Mouse (Mus musculus) kidney, postnatal 0 days (tissue): ENCODE data around the gene Gm17604. TPM values are rescaled to one million over a fixed set of nuclear protein-coding genes. Genes with fewer than 3 reads are reported as not detected.

Source experiments
- ATAC-seq: fragments of 200-750 bp; cut with Nextera tagmentation; replicated peaks from 2 replicates; pipeline ENCODE4 v1.8.0; 2017; ENCODE audit warnings: low read depth, moderate number of reproducible peaks, moderate TSS enrichment, moderate library complexity; ENCODE audit not compliant: low FRiP score
- DNase-seq: peaks from one replicate; pipeline ENCODE4 v3.0.0-alpha.2; 2016; ENCODE audit warnings: low spot score
- H3K27ac ChIP-seq: fragments of 300-500 bp; sonication (generic); 2 replicates; pipeline ENCODE4 v1.5.1; 2014; ENCODE audit warnings: mild to moderate bottlenecking
- H3K27me3 ChIP-seq: fragments of 300-500 bp; sonication (generic); 2 replicates; pipeline ENCODE4 v1.6.1; 2014; ENCODE audit warnings: low read length, mixed read lengths; ENCODE audit not compliant: insufficient read depth
- H3K36me3 ChIP-seq: fragments of 300-500 bp; sonication (generic); 2 replicates; pipeline ENCODE4 v1.6.1; 2014; ENCODE audit warnings: low read length, mixed read lengths; ENCODE audit not compliant: insufficient read depth
- H3K4me1 ChIP-seq: fragments of 300-500 bp; sonication (generic); replicated peaks from 2 replicates; pipeline ENCODE4 v1.6.1; 2014; ENCODE audit warnings: antibody characterized with exemption, low read length, mixed read lengths; ENCODE audit not compliant: insufficient read depth
- H3K4me2 ChIP-seq: fragments of 300-500 bp; sonication (generic); 2 replicates; pipeline ENCODE4 v1.6.1; 2014; ENCODE audit warnings: mild to moderate bottlenecking, low read length, moderate library complexity, mixed read lengths
- H3K4me3 ChIP-seq: fragments of 300-500 bp; sonication (generic); replicated peaks from 2 replicates; pipeline ENCODE4 v1.5.1; 2014; ENCODE audit warnings: low read depth, low read length
- H3K9ac ChIP-seq: fragments of 300-500 bp; sonication (generic); 2 replicates; pipeline ENCODE4 v1.6.1; 2014; ENCODE audit warnings: low read depth, low read length
- H3K9me3 ChIP-seq: fragments of 300-500 bp; sonication (generic); replicated peaks from 2 replicates; pipeline ENCODE4 v1.6.1; 2016; ENCODE audit warnings: low read length, inconsistent platforms, mixed read lengths
- CTCF ChIP-seq: IDR thresholded peaks from 2 replicates; pipeline ENCODE4 v1.5.1; 2016; ENCODE audit warnings: antibody characterized with exemption, low read depth, mild to moderate bottlenecking, moderate library complexity
- WGBS: fragments of 180-500 bp; shearing (Covaris S2); extraction: QIAGEN DNeasy Blood & Tissue Kit; methylation state at CpG from one replicate; pipeline ENCODE4 v1.1.7; 2014; 5-methylcytosine and 5-hydroxymethylcytosine counted together
- polyA plus RNA-seq: library from polyadenylated mRNA; unstranded; fragments of >200 nt; fragmentation: Nextera tagmentation; extraction: Ambion mirVana; gene quantifications from 2 replicates; pipeline ENCODE4 v1.2.1, GENCODE M21; 2015

Gene Gm17604
- polyA plus RNA-seq = not detected in 2 replicates

- no peaks in the 10 kb centered on the region for H3K36me3 ChIP-seq
- H3K4me1 ChIP-seq = no peaks in the 10 kb centered on the region
- no peaks in the 10 kb centered on the region for H3K27me3 ChIP-seq
- TF ChIP-seq CTCF = no peak
- H3K4me3 ChIP-seq = no peak within 1 kb of the TSS
- no peaks in the 10 kb centered on the region for H3K9me3 ChIP-seq
- H3K27ac ChIP-seq = no peak within 1 kb of the TSS
- no peak within 1 kb of the TSS for H3K4me2 ChIP-seq
- H3K9ac ChIP-seq = no peak within 1 kb of the TSS
- DNase-seq (no peak), ATAC-seq (no peak)
Observed at GRCm38 (mm10) chrX:165004779-165005324, at the start of gene Gm17604. Gm17604 (minus strand) TSS chrX:165004829.

DNA sequence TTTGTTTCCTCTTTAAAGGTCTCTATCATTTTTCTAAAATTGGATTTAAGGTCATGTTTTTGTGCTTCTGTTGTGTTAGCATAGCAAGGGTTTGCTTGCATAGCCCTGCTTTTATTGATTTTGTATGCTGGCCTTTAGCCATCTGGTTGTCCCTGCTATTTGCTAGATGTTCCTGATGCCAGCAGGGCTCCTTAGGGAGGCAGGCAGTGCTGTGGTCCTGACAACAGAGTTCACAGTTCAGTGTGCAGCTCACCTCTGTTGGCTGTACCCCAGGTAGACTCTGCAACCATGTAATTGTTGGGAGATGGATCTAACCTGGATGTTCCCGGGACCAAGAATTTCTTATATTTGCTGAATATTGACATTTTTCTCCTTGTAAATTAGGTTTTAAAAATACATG, 45.3 kb upstream of the Gm17604 start:
- Histone ChIP-seq H3K4me2 (no peak overlapping the region), H3K27ac (no peak overlapping the region), H3K4me3 (no peak overlapping the region), H3K4me1 (no peaks in the 10 kb centered on the region), H3K36me3 (no peaks in the 10 kb centered on the region), H3K9ac (no peak overlapping the region), H3K9me3 (no peaks in the 10 kb centered on the region), H3K27me3 (no peaks in the 10 kb centered on the region)
- TF ChIP-seq CTCF = no peak
- 96% methylated on average over 1 of the region's 1 CpGs for WGBS
- DNase-seq (no peak), ATAC-seq (no peak)

GRCm38 (mm10) chrX:165003141-165003540, 1.5 kb downstream of the Gm17604 start:
- Histone ChIP-seq H3K4me2 (no peak overlapping the region), H3K9me3 (no peaks in the 10 kb centered on the region), H3K27ac (no peak overlapping the region), H3K36me3 (no peaks in the 10 kb centered on the region), H3K4me1 (no peaks in the 10 kb centered on the region), H3K9ac (no peak overlapping the region), H3K4me3 (no peak overlapping the region), H3K27me3 (no peaks in the 10 kb centered on the region)
- DNase-seq = no peak
- 27% methylated on average over 4 of the region's 4 CpGs for WGBS
- no peak for TF ChIP-seq CTCF
- no peak for ATAC-seq

DNA sequence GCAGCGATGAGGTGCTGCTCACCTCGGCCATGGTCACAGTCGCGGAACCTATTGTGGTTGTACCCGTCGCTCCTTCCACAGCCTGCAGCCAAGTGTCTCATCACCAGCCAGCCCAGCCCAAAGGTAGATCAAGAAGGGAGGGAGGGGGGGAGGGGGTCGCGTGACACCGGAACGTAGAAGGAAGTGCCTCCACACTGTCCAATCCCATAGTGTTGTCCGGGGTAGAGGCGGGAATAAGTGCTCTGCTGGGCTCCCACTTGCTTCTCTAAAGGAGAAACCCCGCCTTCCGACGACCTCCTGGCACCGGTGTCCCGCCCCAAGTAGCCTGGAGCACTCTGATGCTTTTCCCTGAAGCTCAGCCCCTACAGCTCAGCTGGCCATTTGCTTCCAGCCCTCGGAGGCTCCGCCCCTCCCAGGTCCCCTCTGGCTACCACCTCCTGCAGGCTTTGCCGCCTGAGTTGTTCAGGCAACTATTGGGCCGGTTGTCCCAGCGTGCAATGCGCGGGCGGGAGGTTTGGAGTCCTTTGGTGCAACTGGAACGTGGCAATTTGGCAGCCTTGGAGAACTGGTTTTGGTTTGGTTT, 24.3 kb downstream of the Gm17604 start, which contains the start of the genes Mospd2 and Fancb:
TSS of gene Mospd2 (minus strand) at position 183 of the 583 bp plus-strand sequence.
TSS of gene Fancb (plus strand) at position 400 of the 583 bp plus-strand sequence.
- Histone ChIP-seq H3K36me3 (no peaks in the 10 kb centered on the region), H3K9me3 (no peaks in the 10 kb centered on the region), H3K4me2 (peak within 1 kb of the TSS; percentile 54), H3K4me3 (peak within 1 kb of the TSS; percentile 56), H3K27me3 (no peaks in the 10 kb centered on the region), H3K4me1 (no peaks in the 10 kb centered on the region), H3K27ac (peak within 1 kb of the TSS; percentile 54; the same call in 1 of the 2 replicates), H3K9ac (peak within 1 kb of the TSS; percentile 51; the same call in 1 of the 2 replicates)
- 21% methylated on average over 26 of the region's 26 CpGs for WGBS
- peak; percentile 9; the same call in 1 of the 2 replicates for TF ChIP-seq CTCF
- peak; percentile 95 for DNase-seq
- peak; percentile 100 for ATAC-seq

DNA sequence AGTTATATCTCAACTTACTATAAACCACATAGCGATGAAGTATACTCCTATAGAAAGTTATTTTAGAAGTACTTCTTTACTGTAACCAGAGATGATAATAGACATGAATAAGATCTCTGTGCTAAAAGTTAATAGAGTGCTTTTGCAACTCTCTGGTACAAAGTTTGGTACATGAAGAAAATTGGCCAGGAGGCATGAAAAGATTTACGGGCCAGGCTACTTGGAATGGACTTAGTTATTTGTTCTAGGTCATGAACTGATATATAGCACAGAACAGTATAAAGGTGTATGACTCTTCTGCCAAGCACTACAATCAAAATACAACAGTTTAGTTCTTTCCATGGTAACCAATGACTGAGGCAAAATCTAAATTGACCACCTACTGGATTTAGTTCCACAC, 25.8 kb downstream of the Gm17604 start:
- Histone ChIP-seq H3K27ac (no peak overlapping the region), H3K9ac (no peak overlapping the region), H3K27me3 (no peaks in the 10 kb centered on the region), H3K9me3 (no peaks in the 10 kb centered on the region), H3K4me3 (no peak overlapping the region), H3K36me3 (no peaks in the 10 kb centered on the region), H3K4me1 (no peaks in the 10 kb centered on the region), H3K4me2 (peak overlapping the region; percentile 54)
- 93% methylated on average over 2 of the region's 2 CpGs for WGBS
- TF ChIP-seq CTCF = no peak
- DNase-seq (no peak), ATAC-seq (no peak)

DNA sequence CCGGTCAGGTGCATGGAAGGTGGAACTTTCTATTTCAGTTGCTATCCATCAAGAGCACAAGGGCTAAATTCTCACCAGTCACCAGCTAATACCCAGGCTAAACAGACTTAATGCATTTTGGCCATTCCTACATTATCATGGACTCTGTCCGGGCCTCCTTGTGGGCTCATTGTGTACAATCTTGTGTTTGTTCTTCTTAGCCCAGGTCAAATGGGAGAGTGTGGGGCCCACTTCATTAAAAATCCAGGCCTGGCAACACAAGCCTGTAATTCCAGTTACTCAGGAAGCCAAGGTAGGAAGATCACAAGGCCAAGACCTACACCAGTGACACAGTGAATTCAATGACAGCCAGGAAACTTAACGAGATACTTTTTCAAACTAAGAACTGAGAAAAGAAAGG, 33.4 kb downstream of the Gm17604 start:
- H3K4me3 ChIP-seq = no peak overlapping the region
- no peak overlapping the region for H3K9ac ChIP-seq
- ATAC-seq (no peak), DNase-seq (no peak)
- H3K4me1 ChIP-seq = no peaks in the 10 kb centered on the region
- no peaks in the 10 kb centered on the region for H3K36me3 ChIP-seq
- H3K27me3 ChIP-seq = no peaks in the 10 kb centered on the region
- no peak overlapping the region for H3K27ac ChIP-seq
- no peak overlapping the region for H3K4me2 ChIP-seq
- TF ChIP-seq CTCF = no peak
- 80% methylated on average over 3 of the region's 3 CpGs for WGBS
- no peaks in the 10 kb centered on the region for H3K9me3 ChIP-seq
